Mouse (Mus musculus) MEL-GATA-1-ER (cell line): Measurements from ENCODE around the gene Rint1.

ENCODE experiments used
- DNase-seq: peaks from one replicate; pipeline ENCODE4 v3.0.0-alpha.2; 2012; ENCODE audit warnings: low read depth; ENCODE audit errors: extremely low read depth

The Rint1 gene

GRCm38 (mm10) chr5:23787536-23788389 lies at the start of gene Rint1:
Rint1 (plus strand) TSS chr5:23787711.
- DNase-seq = peak; percentile 91

GRCm38 (mm10) chr5:23743261-23743660 lies 44.2 kb upstream of the Rint1 start:
- no peak for DNase-seq

DNA sequence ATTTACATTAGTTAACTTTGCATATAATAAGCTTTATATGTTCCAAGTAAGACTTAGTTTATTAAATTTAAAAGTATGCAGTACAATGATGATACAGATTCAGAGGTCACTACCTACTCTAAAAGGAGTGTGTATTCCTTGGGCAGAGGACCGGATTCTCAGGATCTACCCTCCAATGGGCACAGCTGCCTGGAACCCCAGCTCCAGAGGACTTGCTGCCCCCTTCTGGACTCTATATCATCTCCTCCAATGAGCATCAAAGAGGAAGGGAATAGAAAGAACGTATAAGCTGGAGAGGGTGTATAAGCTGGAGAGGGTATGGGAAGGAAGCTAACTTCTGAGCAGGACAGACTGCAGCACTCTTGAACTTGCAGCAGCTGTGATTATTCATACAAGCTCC lies 37.6 kb upstream of the Rint1 start:
- no peak for DNase-seq

GRCm38 (mm10) chr5:23755591-23755990 lies 31.9 kb upstream of the Rint1 start:
- DNase-seq = no peak

DNA sequence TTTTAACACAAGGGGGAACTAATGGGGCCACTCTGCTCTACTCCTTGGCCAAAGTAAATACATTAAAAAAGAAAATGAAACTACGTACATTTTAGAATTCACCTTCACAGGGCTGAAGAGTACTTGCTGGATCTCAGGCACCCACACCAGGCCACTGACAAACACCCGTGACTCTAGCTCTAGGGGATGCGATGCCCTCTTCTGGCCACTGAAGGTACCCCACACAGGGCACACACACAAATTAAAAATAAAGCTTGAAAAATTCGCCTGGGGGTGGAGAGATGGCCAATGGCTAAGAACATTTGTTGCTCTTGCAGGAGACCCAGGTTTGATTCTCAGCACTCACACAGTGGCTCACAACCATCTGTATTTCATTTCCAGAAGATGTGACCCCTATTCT lies 31.1 kb upstream of the Rint1 start:
- DNase-seq = no peak

DNA sequence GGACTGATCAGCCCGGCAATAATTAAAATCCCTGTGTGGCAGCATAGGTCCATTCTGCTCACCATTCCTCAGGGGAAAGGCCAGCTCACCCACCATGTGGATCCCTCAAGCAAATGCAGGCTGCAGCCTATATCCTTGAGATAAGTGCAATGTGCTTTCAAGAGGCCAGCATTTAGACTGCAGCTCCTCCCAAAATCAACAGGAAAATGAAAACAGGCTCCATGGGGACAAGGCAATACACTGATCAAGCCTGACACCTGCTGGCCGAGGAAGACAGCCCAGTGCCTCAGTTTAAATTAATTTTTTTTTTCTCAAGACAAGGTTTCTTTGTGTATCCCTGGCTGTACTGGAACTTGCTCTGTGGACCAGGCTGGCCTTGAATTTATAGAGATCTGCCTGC lies 28.9 kb upstream of the Rint1 start:
- DNase-seq = peak; percentile 12

DNA sequence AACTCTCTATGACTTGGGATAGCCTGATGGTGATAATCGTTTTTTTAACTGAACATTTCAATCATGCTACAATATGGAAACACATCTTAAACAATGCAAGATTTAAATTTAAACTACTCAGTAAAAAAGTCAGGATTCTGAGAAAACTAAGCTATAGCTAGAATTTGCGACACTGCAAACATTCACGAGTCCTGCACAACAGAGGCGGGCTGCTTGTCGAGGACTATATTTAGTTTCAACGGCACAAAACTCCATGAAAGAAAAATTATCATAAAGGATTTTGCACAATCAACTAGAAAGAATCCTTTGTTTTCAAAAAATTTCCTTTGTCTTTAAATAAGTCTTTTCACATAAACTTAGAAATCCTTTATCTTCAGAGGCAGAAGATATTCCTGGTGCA lies 25.0 kb upstream of the Rint1 start:
- no peak for DNase-seq

DNA sequence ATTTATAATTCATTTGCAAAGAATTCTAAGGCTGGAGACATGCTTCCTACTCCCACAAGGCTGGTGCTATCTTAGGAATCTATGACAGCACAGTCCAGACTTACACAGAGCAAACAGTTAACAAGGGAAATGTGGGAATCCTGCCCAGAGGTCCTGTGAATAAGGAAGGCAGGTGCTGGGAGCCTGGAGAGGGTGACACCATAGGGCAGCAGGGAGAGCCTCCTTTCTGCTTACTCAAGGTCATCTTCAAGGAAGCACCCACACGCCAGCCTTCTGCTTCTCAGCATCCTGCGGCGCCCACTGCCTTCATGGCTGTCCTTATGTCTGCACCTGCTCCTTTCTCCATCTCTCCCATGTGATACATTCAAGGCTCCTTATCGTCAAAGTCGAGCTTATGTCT lies 23.0 kb upstream of the Rint1 start:
- DNase-seq = no peak

DNA sequence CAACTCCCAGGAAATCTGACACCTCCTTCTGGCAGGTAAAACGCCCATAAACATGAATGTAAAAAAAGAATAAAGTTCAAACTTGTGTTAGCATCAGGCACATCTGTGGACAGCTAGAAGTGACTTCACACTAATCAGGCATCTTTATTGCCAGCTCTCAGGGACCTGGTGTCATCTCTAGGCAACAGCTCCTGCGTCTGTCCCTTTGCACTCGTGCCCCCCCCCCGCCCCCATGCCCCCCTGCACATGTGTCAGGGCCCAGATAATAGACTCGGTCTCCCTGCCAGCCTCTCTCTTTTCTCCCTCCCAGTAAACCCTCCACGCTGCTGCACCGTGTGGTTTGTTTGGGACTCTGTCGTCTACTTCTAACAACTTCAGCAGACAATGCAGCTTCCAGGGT lies 16.4 kb upstream of the Rint1 start:
- DNase-seq = no peak

- no peak for DNase-seq
These were observed 13.3 kb upstream of the Rint1 start for GRCm38 (mm10) chr5:23774186-23774585.

- DNase-seq = no peak
These were observed 7.0 kb upstream of the Rint1 start for GRCm38 (mm10) chr5:23780516-23780915.

GRCm38 (mm10) chr5:23781172-23781571 lies 6.3 kb upstream of the Rint1 start:
- no peak for DNase-seq

DNA sequence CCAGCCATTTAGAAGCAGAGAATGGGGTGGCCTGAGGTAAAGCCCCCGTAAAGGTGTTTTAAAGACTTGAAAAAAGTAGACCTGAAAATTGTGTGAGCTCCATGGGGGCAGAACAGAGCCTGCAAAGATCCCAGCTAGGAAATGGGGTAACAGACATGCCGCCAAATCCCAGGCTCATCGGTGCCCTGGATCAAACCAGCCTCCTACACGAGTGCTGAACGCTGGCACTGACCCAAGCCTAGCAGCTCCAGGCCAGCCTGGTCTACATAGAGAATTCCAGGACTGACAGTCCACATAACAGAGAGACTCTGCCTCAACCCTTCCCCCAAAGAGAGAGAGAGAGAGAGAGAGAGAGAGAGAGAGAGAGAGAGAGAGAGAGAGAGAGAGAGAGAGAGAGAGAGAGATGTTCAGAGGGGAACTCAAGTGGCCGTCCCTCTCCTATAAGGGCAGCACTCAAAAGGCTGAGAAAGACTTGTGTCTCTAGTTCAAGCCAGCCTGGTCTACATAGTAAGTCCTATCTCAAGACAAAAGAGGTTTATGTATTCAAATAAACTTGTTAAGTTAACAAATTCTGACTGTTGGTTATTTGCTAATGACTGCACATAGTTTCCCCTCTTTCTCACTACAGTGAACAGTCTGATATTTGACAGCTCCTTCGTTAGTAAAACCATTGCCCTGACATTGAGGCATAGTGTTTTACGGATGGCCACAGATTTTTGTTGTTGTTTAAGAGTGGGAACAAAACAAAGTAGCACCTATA lies 5.3 kb upstream of the Rint1 start:
- peak; percentile 32 for DNase-seq

DNA sequence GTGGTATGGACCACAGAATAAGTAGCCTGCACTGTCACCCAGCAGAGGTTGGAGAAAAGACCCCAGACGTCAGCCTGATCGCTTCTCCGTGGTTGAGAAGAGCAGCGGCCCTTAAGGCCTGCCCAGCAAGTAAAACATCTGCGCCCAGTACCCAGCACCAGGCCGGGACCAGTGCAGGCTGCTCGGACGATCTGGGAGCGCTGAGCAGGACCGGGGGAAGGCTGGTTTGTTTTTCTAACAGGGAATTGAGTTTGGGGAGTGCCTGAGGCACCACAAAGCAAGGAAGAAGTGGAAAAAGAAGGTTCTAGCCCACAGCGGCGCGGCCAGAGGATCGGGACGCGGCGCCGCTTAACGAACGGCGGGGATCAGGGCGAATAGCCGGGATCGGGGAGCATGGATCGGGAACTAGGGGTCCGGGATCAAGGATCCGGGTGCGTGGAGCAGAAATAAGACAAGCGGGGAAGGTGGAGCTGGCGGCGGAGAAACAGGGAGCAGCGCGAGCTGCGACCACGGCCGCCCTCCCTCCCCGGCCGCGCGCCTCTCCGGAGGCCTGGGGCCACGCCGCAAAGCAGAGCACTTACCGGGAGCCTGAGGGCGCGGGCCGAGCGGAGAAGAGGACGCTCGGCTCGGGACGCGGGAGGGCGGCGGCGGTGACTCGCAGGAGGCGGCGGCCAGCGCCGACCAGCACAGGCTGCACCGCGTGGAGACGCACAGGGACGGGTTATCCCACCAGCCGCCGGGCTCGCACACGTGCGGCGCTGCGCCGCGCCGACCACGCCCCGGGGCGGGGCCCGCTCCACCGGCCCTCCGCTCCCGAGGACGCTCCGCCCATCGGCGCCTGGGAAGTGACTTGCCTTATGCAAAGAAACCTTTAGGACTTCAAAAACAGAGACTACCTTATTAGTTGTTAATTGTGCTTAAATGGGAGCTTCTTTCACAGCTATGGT lies 4.3 kb upstream of the Rint1 start, which contains the start of gene Pus7:
Gene Pus7, minus strand, starts transcription at position 781 of the 947 bp plus-strand sequence.
- peak; percentile 70 for DNase-seq

GRCm38 (mm10) chr5:23788390-23788830 lies 899 bp downstream of the Rint1 start:
- peak; percentile 53 for DNase-seq

DNA sequence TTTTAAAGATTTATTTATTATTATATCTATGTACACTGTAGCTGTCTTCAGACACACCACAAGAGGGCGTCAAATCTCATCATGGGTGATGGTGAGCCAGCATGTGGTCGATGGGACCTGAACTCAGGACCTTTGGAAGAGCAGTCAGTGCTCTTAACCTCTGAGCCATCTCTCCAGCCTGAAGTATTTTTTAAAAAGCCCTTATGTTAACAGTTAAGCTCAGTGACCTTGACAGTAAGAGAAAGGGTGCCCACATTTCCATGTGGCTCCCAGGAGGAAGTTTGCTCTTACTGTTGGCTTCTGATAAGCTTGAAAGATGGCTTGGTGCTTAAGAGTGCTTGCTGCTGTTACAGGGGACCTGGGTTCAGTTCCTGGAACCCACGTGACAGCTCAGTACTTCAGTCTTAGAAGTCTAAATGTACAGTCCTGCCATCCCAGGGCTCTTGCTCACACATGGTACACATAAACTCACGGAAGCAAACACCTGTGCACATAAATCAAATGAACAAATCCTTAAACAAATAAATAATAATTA lies 1.6 kb downstream of the Rint1 start:
- peak; percentile 98 for DNase-seq

- no peak for DNase-seq
These were observed 5.2 kb downstream of the Rint1 start for GRCm38 (mm10) chr5:23792726-23793125.

- no peak for DNase-seq
These were observed 27.3 kb downstream of the Rint1 start for GRCm38 (mm10) chr5:23814841-23815240.

DNA sequence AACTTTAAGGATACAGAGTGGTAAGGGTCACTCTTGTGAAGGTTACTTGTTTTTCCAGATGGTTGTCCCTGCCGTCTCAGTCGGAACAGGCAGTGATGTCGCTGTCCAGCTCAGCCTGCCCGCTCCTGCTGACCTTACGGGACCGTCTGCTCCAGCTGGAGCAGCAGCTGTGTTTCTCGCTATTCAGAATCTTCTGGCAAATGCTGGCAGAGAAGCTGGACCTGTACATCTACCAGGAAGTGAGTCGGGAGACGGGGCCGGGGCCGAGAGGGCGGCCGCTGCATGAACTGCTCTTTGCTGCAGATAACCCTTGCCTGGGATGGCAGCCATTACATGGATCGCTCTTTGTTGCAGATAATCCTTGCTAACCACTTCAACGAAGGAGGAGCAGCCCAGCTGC lies 29.2 kb downstream of the Rint1 start:
- DNase-seq = no peak

GRCm38 (mm10) chr5:23822306-23822705 lies 34.8 kb downstream of the Rint1 start:
- DNase-seq = no peak

GRCm38 (mm10) chr5:23824171-23824733 lies 36.7 kb downstream of the Rint1 start:
- DNase-seq = no peak
